Mouse (Mus musculus) cerebellum, adult 11 months (tissue): Measurements from ENCODE around the gene Pde11a.

Source experiments
- DNase-seq: peaks from one replicate; pipeline ENCODE4 v3.0.0; 2022

The Pde11a gene

DNA sequence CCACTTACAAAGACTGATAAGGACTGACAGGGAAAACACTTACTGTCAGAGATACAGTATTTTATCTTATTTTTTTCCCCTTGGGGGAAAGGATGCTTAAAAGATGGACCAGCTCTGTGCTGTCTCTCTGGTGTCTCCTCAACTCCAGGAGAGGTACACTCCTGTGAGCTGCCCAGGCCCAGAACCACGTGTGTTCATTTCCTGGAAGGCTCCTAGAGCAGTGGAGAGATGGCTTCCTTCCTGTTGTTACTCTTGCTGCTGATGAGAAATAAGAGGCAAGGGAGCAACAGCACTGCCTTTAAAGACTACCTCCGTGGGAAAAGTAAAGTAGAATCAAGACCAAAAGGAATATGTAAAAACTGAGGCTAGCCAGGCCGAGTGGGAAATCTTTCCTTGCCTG is 205.6 kb downstream of the Pde11a start:
- no peak for DNase-seq

DNA sequence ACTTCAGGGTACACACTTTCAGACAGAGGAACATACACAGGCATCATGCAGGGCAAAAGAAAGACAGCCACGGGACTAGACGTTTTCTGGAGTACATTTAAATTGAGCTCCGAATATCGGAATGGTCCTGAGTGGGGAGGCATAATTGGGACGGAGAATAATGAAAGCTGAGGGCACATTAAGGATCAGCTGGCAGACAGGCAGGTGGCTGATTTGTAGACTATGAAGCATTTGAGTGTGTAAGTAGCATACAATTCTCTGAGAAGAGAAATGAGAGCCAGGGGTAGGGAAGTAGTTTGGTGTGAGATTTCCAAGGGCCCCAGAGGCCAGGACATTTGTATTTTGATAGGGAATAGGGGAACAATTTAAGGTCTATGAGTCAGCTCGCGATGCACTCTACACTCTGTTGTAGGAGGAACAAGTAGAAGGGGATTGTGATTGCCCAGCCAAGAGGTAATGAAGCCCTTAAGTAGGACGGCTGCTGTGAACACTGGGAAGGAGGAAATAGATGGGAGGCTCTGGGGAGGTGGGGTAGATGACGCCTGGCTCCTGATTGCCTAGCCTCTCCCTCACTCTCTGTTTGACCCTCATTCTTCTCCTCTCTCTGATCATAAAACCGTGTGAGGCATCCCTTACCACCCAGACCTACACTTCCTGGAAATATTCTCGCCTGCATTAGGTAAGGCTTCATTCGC is 208.5 kb downstream of the Pde11a start:
- no peak for DNase-seq

DNA sequence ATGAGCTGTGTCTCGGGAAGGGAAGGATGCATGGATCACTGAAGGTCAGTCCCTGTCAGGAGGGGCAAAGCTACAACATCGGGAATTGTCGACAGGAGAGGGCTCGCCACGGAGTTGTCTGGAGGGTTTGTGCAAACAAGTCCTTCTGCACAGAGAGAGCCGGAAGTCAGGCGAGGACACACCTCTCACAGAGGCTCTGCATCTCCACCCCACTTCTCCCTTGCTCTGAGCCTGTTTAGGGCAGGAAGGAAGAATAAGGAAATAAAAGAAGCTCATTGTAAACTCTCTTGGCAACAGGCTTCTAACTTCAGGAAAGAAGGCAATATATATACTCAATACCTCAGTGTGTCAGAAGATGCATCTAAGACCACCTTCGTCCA is 209.5 kb downstream of the Pde11a start:
- no peak for DNase-seq

DNA sequence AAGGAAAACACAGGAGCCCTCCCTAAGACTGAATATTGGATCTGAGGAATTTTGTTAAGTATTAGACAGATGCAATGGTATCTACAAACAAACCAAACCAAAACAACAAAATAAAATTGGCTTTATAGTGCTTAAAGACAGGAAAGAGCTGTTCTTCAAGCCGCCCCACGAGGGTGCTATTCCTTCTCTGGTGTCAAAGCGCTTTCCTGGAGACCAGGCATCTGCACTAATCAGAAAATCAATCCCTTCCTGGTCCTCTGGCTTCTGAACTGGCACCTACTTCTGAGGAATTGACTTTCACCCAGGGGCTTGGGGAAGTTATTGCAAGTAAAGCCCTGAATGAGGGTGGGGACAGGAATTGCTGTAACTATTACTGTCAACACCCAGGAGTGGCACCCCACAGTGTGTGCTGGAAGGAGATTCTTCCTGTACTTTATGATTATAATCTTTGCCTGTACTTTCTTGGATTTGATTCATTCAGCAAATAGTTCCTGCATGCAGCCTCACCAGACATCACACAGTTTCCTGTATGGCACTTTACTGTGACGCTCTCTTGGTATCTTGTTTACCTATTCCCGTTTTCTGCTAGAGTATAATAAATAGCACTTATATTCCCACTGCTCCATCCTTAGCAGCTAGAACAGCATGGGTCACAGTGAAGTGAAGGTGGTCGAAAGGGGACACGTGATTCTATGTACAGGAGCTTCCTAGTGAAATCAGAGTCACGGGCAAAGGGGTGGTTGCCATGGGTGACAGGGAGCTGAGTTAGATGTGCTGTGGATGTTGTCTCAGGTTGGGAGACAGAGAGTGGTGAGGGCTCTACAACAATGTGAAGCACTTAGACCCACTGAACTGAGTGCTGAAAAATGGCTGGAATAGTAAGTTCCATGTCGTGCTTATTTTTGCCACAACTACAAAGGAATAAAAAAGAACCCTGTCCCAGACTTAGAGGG is 210.2 kb downstream of the Pde11a start:
- no peak for DNase-seq

DNA sequence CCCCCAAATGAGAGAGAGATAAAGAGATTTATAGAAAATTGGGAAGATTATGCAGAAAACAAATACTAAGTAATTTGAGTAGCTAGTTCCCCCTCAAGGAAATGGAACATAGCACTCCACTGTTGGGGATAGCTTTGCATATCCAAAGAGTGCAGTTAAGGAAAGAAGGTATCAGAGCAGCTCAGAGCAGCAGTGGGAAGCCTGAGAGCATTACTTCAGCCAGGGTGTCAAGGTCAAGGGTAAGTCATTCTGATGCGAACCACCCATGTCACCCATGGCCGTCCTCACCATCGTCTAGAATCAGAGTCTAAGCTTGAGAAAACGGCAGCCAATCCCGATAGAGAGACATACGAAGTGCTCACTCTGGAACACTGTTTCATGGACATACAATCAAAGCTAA is 211.9 kb downstream of the Pde11a start:
- no peak for DNase-seq

DNA sequence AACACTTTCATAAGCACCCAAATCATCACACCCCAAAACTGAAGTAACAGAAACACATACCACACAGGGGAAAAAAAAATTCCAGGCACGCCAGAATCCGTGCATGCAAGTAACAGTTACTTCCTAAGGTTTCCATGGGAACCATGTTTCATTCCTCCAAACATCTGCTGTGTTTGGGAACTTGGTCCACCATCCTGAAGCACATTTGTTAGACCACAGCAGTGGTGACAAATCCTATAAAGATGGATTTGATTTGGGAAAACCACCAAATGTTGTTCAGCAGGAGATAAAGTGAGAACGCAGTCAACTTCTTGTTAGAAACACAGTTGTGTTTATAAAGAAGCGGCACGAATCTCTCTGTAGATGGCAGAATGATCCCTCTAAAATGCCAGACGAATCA is 213.8 kb downstream of the Pde11a start:
- no peak for DNase-seq

DNA sequence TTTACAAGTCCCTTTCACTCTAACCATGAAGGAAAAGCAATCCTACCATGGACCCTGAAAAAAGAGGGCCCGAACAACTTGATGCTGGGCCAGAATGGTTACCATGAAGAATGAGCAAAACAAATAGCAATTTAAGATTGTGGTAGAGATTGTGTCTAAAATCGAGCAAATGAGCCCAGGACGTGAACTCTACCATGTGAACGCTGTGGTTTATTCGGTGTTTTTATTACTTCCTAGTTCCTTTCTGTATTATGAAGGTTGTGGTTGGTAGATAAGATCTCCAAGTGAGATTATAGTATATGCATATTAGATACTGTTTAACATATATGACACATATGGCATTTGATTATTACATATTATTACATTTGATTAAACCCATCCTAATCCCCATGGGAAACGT is 216.4 kb downstream of the Pde11a start:
- no peak for DNase-seq

DNA sequence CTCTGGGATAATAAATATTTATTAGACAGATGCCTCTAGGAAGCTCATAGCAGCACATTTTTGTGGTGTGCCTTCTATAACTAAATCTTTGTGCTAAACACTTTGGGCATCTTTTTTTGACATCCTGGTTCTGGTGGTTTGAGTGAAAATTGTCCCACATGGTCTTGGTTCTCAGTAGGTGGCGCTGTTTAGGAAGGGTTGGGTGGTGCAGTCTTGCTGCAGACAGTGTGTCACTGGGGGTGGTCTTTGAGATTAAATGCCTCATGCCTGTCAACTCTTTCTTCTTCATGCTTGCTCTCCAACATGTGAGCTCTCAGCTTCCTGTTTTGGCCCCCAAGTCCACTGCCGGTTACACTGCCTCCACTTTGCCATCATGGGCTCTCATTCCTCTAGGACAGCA is 218.7 kb downstream of the Pde11a start:
- DNase-seq: no peak

DNA sequence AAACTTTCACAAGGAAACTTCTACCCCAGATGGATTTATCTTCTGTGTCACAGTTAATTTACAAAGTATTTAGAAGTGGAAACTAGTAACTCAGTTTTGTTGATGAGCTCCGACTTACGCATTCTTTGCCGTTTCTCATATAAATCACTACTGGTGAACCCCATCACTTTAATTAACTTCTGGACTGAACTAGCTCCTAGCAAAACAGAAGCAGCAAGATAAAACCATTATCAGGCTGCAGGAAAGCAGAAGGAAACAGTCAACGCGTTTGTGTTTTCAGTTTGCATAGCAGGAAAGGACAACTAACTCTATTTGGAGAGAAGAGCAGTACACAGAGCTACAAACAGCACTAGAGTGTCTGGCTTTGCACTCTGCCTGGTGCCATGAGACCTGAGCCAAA is 220.1 kb downstream of the Pde11a start:
- DNase-seq: no peak

DNA sequence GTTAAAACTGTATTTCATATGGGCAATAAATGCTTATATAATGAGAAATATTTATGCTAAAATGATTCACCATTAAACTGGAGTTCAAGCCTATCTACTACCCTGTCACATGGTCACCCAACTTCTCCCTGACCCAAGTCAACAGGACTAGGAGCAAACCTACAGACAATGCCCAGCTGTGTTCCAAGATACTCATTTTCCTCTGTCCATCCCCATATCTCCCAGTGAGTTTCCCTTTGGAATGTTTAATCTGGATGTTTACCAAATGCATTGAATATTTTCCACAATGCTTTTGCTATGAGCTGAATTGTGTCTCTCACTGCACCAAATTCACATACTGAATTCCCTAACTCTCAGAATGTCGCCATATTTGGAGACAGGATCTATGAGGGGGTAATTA is 221.4 kb downstream of the Pde11a start:
- no peak for DNase-seq

DNA sequence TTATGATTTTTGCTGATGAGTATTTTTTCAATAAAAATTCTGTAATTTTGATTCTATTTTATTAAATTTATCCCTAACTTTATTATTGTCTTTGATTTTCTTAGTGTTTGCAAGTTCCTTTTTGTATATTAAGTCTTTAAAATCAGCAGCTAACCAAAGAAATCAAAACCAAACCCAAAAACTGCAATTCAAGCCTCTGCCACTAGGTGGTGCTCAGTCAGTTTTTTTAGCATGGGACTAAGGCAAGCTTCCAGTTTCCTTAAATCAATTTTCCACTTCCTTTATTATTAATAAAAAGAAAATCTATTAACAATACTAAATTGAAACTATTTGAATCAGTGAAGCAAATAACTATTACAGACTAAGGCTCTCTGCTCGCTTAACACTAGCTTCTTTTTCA is 222.9 kb downstream of the Pde11a start:
- DNase-seq: peak; percentile 26

DNA sequence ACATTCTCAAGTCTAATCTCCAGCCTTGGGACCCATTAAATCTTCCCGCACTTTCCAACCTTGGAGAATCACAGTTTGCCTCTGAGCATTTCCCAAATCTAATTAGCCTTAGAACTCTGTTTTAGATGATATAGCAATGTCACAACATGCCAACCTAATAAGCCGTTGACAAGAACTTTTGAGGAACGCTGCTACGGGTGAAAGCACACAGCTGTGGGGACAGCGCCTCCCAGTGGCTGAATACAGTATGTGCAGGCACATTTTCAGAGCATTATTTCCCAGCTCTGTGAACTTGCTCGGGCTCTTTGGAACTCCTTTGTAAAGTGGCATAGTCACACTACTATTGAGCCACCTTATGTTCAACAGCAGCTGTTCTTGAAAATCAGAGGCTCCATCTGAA is 223.8 kb downstream of the Pde11a start:
- DNase-seq: no peak

DNA sequence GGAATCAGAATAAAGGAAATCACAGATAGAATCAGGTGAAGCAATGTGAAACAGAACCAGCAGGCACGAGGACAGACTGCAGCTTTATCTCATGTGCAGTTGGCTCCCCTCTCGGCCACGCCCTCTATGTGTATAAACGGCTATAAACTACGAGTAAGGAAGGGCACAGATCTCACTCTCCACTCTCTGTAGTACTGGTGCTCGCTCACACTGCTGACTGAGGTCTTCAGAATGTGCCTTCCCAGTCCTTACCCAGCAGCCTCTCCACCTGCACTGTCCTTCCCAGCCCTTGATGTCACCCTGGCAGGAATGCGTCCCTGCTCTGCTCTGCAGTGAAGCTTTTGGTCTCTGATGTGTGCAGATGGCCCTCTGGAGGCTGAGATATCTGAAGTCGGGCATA is 228.9 kb downstream of the Pde11a start:
- DNase-seq: no peak

DNA sequence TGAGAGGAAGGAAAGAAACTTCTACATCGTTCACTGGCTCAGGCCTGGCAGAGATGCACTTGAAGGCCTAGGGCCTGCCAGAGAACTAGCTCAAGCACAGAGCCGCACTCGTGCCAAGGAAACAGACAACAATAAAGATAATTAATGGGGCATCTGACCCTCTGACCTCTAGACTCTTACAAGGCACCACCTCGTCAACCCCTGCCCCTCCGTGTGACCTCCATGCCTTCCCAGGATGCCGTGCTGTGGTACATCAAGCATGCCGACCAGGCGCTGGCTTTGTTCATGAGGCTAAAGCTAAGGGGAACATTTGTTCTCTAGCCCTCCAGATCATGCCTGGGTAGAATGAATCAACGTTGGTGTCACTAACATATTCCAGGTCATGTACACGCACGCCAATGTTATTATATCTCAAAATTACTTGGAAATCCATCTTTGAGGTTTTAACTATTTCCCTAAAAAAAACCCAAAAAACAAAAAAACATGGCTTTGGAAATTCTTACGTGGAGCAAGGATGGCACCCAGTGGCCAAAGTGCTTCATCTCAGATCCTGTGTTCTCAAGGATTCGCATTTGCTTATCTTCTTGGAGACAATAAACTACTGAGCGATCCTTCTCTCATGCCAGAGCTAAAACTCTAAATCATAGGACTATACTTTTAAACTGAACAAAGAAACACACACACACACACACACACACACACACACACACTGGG is 236.5 kb downstream of the Pde11a start:
- DNase-seq: no peak

DNA sequence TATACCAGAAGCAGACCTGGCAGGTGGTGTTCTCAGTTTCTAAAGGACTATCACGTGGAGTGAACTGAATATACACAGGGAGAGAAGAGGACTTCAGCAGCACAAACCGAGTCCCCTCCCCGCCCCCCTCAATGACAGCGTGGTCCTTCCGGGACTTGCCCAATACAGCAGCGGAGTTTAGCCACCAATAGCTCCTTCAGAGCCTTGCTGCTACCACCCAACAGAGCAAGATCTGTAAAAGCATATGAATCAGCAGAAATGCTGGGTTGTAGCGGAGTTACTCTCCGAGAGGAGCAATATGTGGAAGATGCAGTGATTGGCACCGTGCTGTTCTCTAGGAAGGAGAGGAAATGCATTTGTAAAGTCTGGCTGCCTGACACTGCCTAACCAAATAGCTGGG is 238.0 kb downstream of the Pde11a start:
- DNase-seq: no peak

DNA sequence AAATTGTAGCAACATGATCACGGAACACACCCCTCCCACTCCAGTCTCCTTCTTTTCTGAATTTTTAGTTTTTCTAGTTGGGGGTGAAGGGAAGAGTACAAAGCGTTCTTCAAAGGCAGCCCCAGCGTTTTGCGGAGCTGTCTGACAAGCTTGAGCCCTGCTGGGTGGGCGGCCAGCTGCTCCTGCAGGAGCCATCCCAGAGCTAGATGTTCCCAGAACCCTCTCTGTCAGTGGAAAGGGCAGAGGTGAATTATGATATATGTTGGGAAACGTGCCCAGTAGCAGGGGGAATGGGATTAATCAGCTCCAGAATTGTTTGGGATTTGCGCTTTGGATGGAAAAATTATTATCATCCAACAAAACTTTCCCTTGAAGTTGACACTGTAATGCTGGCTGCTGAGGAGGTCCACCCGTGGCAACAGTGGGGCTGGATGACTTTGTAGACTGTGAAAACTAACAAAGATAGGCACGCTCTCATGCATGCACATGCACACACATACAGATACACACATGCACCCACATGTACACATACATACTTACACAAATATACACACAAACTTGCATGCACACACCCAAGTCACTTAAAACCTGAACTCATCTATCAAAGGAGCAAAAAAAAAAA is 238.7 kb downstream of the Pde11a start:
- DNase-seq: no peak

DNA sequence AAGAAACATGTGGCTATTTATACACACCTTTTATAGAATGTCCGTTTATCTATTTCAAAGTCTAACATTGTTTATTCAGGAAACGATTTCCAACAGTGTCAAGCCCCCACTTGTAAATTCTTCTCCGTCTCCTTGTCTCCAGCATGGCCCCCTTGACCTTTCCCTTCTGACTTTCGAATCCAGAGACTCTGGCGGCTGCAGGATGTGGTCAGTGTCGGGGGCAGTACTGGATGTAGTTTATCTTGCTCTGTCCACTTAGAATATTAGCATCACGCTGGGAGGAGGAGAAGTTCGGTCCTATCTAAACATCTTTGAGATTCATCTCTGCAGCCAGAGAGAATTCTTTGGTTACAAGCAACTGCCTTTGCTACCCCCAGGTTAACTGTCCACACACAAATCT is 240.2 kb downstream of the Pde11a start:
- DNase-seq: no peak

DNA sequence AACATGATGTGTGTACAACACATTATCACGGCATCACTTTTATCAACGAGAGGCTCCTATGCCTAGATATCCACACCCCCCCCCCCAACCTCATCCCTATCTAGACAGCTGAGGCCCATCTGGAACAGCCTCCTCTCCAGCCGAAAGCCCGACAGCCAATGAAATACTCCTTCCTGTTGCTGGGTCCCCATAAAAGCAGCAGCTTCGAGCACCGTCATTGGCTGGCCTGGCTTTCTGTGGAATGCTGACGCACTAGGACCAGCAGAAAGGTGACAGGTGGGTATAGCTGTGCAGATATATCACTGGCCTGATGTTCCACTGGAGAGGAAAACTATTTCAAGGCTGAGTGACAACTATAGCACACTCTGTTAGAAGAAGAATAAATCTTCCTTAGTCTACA is 240.7 kb downstream of the Pde11a start:
- no peak for DNase-seq

DNA sequence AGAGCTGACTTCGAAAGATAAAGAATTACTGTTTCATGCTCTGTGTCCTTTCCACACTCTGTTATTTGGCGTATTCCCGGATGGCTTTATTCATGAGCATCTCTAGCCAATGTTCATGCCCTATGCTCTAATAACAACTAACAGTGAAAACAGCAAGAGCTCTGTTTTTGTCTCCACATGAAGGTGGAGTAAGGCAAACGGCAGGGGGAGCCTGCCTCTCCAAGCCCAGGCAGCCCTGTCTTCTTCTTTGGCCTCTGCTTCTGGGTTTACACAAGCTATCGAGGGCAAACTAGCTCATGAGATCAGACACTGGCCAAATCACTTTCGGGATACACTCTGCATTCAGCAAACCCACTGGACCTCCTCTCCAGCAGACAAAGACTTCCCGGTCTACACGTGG is 241.3 kb downstream of the Pde11a start:
- no peak for DNase-seq

DNA sequence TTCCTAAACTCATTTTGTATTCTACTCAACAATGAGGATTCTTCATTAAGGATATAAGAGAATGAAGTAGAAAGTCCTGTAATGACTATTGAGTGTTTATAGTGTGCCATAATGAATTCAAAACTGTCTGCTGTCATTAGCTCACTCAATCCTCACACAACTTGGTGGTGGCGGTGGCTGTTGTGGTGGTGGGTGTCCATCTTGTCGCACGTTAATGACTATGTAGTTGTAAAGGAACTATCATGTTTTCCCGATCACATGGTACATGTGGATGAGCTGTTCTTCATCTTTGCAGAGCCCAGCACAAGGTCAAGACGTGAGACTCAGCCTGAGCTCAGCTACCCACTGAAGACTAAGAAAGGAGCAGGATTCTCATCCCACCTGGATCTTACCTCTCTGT is 242.7 kb downstream of the Pde11a start:
- DNase-seq: no peak

DNA sequence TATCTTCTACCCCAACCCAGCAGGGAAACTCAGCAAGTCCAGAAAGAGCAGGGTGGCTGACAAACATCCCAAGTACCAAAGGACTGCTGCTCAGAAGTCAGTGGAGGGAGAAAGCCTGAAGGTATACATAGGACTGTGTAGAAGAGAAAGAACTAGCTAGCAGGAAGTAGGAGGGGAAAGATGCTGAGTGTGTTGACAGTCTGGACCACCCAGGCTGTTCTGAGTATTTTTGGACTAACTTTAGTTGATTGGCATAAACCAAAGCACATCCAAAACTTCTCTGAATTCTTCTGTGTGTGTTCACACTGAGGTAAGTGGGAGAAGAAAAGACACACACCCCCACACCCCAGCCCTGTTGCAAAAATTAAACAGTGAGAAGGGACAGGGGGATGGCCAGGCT is 248.1 kb downstream of the Pde11a start:
- DNase-seq: no peak

DNA sequence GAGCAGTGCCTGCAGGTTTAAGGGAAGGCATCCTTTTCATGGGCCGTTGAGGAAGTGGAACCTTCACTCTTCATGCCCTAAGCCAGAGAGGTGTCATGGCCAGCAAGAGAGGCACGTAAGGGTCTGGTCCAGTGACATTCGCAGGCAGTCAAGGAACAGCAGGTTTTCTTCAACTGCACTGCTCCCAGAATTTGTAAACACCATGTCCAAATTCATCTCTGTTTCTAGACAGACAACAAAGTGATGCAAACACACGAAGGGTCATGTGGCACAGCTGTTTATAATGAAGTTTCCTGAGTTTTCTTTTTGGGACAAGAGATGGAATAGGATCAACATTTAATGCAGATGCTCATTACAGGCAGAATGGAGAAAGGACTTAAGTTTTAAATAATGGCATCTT is 249.7 kb downstream of the Pde11a start:
- no peak for DNase-seq

DNA sequence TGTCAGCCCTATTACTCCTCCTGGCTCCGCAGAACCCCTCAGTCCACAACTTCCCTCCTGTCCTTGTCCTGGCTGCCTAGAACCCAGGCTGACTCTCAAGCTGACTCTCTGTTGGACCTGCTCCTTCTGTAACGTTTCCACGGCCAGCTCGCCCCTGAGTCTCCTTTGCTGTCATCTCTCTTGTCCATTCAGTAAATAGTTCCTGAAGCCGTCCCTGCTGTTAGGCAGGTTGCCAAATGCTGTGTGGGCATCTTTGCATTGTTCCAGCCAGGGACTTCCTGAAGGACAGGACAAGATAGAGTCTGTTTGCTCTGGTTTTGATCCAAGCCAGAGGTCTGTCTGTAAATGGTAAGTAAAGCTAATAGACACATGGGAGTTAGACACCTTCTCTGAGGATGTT is 250.2 kb downstream of the Pde11a start:
- no peak for DNase-seq
